Mouse (Mus musculus) neural tube, embryonic 10.5 days (tissue): ENCODE results near the gene Gm17651.

Experiments used
- DNase-seq: peaks from one replicate; pipeline ENCODE4 v3.0.0-alpha.2; 2017; ENCODE audit warnings: low spot score; ENCODE audit errors: extremely low spot score

Gene Gm17651

DNA sequence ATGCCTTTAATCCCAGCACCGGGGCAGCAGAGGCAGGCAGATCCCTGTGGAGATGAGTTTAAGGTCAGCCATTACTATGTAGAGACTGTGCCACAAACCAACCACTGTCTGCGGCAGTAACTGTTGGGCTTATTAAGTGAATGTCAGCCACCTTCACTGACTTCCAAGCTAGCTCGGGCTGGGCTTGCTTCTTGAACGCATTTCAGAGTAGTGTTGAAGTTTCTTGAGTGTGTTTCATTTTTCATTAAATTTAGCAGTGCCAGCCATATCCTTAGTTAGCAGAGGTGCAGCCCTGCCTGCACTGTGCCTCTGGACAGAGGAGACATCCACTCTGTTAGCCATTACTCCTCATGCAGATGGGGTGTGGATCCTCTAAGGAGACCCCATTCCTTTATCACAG is 43.7 kb downstream of the Gm17651 start:
- no peak for DNase-seq

DNA sequence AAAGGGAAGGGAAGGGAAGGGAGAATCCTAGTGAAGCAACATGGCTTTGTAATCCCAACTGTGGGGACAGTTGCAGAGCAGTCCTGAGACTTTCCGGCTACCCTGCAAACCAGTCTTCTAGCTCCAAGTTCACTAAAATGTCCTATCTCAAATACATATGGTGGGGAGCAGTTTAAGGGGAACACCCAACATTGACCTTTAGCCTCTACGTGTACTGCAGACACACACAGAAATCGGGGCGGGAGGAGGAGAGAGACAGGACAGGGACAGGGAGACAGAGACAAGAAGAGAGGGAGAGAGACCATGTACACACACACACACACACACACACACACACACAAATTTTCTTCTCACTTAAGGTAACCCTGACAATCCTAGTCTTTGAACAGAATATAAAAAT is 44.6 kb downstream of the Gm17651 start:
- DNase-seq, result no peak

DNA sequence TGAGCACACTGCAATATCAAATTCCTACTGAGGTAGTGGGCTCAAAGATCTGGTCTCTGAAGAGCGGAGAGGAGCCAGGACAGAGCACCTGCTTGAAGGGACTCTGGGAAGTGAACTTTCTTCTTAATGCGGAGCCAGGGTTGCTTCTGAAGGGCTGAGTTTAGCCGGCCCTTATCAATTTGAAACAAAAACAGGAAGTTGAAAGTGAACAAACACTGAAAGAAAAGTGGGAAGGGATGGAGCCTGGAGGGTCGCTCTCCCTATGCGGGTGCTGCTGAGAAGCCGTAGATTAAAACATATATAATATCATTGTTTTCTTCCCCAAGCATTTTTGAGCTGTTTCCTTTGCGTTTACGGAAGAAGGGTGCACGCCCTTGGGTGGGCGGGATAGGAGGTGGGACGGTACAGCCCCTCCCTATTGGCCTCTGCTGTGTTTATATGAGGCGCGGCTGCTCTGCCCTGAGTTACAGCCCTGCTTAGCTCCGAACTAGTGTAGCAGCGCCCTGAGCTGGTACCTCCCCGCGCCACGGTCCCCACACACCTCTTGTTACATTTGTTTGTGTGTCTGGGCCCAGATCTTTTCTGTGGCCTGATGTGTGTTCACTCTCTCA is 46.0 kb downstream of the Gm17651 start, which contains the start of gene Fmo5:
Gene Fmo5 (plus strand): TSS at position 414 of the 611 bp plus-strand sequence.
- DNase-seq, result peak; percentile 19

DNA sequence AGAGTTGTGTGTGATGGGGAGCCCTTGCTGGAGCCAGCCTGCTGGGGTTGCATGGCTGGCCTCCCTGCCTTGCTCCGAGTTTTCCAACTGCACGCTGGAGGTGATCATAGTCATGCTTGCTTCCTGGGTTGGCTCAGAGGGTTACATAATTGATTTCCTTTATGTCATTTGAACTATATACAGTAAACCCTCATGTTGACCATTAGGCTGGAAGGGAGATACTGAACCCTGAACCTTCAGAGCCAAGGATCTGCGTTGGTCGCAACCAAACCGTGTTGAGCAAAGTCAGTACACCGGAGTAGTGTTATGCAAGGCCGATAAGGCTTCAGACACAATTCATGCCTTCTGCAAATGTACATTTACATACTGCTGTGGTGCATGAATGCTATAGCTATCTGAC is 46.6 kb downstream of the Gm17651 start:
- no peak for DNase-seq

DNA sequence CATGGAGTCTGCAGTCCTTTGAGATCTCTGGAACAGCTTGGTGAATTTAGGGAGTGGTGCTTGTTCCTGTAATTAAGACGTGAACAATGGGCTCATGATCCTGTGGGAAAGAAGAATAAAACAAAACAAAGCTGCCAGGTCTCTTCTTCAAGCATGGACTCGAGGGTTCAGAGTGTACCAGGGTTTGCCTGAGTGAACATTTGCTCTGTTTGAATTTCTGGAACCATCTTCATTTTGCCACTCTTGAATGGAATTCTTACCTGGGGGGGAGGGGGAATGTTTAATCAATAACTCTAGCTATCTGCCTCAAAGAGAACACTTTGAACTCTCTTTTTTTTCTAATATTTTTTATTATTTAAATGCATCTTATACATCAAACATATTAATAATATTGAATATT is 49.9 kb downstream of the Gm17651 start:
- DNase-seq, result no peak
